Mouse (Mus musculus) megakaryocyte progenitor cell, adult 5-6 weeks (primary cell): Measurements from ENCODE around the gene Pmf1. TPM values are rescaled to one million over a fixed set of nuclear protein-coding genes. Genes with fewer than 3 reads are reported as not detected.
A peak's percentile ranks its signal among the peaks of the same experiment; 100 is the strongest.
"Not testable (repeated sequence)": the region's sequence is repeated elsewhere in the genome, so short reads cannot be mapped to it uniquely, and the experiment has no call there.

ENCODE experiments used
- ATAC-seq: replicated peaks from 2 replicates; pipeline ENCODE4 v1.8.0; 2016; ENCODE audit warnings: mild to moderate bottlenecking, moderate TSS enrichment, inconsistent platforms; ENCODE audit not compliant: poor library complexity
- total RNA-seq, 2 experiments: library from RNA; stranded (forward) in 1 of 2; stranded (reverse) in 1 of 2; fragments of 157-497, 149-512 nt in 1 of 2; fragments of 200-1000 nt in 1 of 2; gene quantifications; 2 replicates each; pipeline versions ENCODE4 v1.2.3 to v1.2.4; 2015 to 2017

Gene Pmf1
- total RNA-seq, 2 experiments from 2014 or later = 121 to 165 TPM

DNA sequence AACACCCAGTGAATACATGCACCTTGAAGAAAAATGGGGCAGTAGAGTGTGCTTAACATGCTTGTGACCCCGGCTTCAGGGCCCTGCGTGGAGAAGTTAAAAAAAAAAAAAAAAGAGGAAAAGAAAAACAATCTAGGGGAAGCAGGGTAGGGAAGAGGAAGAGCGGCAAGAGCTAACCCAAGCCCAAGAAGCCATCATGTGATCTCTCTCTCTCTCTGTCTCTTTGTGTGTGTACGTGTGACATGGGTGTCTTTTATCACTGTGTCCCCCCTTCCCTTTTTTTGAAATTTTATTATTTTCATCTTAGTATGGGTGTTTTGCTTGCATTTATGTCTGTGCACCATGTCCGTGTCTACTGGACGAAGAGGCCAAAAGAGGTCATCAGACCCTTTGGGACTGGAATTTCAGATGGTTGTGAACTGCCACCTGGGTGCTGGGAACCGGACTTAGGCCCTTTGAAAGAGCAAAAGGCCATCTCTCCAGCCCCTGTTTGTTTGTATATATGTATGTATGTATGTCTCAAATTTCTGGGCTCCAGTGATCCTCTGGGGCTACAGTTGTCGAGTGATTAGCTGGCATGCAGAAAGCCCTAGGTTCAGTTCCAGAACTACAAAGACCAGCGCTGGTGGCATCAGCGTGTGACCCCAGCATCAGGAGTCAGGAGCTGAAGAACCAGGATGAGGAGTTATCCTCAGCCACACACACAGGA, 6.5 kb downstream of the Pmf1 start:
- ATAC-seq = peak; percentile 21; the same call in 1 of the 2 replicates

DNA sequence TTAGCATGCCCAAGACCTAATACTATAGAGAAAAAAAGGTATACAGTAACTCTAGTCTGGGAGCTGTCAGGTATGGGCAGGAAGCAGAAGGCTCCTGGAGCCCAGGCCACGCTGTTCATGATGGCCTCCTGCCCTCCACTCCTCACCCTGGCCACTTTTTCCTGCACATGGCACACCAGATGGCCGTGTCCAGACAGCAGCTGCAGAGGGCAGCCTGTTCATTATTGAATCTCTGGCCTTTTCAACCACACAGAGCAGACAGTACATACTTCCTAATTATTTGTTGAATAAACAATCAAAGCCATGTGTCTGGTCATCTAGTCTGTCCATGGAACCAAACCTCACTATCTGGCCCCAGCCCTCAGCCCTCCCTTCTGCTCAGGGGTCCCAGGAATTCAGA, 11.5 kb downstream of the Pmf1 start:
- ATAC-seq = no peak

DNA sequence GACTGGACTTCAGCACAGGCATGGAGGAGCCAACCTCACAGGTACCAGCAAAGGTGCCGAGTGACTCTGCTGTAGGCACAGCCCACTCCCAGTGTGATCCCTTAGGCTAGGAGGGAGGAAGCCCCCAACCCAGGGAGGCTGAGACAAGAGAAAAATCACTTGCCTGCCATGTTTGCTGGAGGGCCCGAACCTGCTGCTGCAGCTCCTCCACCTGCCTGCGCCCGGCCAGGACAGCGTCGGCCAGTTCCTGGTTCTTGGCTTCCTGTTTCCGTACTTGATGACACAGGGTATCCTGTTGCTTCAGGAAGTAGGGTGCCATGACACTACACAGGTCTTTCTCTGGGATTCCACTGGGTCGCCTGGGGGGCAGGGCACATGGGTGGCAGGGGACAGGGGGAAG, 14.4 kb downstream of the Pmf1 start:
- no peak; the same call in 1 of the 2 replicates for ATAC-seq

DNA sequence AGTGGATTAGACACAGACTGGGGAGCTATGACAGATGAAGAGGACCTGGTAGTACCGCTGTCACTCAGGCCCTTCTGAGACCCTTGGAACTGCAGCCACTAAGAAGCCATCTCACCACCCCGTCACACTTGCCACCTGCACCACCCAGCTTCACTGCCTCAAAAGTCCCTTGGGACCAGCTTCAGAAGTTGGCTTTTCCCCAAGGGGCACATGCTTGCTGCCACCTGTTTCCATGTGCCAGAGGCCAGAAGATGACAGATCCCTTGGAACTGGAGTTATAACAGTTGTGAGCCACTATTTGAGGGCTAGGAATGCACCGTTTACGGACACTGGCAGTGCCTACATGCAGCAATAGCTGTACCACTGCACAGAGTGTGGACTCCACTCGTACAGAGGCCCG, 14.8 kb downstream of the Pmf1 start:
- no peak for ATAC-seq

DNA sequence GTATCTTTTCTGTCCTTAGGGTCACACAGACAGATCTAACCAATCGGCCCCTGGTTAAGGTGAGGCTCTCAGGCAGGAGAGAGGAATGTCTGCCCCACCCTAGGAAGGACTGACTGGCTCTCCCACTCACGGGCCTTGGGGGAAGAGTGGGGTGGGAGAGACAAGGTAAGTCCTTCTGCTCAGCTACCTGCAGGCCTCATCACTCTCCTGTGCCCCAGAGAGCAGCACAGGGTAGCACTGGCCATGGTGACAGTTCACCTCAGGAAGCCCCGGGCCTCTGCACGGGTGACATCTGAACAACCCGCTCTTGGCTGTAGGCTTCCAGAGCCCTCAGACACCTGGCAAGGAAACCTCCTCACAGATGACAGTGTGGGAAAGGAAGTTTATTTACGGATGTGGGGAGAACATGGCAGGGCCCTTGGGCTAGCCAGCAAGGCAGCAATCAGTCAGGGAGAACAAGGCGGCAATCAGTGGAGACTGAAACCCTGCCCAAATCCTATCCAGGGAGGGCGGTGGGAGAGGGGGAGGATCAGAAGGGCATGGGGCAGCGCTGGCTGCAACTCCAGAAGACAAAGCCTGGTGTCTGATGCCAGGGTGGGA, 16.3 kb downstream of the Pmf1 start:
- ATAC-seq = no peak

DNA sequence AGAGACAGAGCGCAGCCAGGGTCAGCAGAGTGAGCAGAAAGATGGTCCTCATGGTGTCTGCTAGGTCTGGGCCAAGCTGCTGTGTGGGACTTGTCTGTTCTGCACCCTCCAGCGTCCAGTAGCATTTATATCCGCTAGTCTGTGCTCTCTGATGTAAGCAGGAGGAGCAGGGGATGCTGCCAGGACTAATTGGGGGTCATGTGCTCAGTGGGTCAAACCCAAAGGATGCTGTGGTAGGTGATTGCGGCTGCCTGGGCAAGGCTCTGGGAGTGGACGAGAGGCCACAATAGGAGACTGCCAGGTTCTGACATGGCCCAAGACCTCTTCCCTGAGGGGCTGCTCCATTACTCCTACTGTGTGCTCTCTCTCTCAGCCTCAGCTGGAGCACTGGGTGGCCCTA, 25.8 kb downstream of the Pmf1 start, which contains the start of gene Bglap:
Gene Bglap, minus strand, starts transcription at position 101 of the 400 bp plus-strand sequence.
- ATAC-seq = no peak

DNA sequence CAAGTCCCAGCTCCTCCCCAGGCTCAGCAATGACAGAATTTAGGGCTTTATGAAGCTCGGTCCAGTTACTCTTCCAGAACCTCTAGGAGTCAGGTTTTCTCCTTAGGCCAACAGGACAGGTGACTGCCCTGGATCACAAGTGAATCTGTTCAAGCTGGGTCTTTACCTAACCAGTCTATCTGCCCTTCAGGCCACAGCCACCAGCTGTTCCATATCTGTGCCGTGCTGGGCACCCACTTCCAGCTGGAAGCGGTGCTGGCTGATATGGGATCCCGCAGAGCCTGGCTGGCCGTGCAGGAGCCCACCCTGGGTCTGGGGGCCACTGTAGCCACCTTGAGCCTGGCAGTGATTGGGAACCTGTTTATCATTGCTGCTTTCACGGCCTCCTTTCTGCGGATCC, 27.7 kb downstream of the Pmf1 start:
- not testable (repeated sequence) for ATAC-seq

DNA sequence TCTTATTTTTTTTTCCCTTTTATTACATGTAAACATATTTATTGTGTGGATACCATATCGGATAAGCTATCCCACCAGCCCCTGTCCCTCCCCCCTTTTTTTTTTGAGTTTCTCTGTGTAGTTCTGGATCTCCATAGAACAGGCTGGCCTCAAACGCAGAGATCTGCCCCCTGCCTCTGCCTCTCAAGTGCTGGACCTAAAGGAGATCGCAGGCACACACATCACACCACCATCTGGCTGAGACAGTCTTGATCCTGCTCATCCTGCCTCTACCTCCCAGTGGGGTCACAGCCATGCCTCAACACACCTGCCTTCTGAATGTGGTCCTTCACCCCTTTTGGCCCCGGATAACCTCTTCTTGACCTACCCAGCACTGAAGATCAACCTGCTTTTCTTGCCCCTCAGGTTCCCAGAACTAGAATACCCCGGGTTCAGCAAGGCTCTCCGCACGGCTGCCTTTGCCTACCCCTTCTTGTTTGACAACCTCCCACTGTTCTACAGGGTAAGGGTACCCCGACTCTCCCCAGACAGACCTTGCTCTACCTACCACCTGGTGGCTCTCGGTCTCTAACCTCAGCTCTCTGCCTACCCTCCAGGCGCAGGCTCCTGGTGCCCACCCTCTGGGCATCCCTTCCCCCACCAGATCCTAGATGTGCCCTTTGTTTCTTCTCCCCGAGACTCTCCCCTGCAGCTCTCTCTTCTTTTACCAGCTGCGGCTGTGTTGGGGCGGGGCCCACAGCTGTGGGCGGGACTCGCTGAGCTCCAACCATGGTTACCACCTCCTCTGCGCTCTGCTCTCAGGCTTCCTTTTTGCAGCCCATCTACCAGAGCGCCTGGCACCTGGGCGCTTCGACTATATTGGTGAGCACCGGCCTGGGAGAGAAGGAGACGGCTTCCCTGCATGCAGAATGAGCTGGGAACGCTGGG, 28.5 kb downstream of the Pmf1 start:
- peak; percentile 94 for ATAC-seq

DNA sequence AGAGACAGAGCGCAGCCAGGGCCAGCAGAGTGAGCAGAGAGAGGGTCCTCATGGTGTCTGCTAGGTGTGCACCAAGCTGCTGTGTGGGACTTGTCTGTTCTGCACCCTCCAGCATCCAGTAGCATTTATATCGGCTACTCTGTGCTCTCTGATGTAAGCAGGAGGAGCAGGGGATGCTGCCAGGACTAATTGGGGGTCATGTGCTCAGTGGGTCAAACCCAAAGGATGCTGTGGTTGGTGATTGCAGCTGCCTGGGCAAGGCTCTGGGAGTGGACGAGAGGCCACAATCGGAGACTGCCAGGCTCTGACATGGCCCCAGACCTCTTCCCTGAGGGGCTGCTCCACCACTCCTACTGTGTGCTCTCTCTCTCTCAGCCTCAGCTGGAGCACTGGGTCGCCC, 31.5 kb downstream of the Pmf1 start, which contains the start of gene Bglap2:
Gene Bglap2, minus strand, starts transcription at position 101 of the 400 bp plus-strand sequence.
- ATAC-seq = not testable (repeated sequence)

DNA sequence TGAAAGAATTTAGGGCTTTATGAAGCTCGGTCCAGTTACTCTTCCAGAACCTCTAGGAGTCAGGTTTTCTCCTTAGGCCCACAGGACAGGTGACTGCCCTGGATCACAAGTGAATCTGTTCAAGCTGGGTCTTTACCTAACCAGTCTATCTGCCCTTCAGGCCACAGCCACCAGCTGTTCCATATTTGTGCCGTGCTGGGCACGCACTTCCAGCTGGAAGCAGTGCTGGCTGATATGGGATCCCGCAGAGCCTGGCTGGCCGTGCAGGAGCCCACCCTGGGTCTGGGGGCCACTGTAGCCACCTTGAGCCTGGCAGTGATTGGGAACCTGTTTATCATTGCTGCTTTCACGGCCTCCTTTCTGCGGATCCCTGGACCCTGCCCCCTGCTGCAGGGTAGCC, 33.5 kb downstream of the Pmf1 start:
- not testable (repeated sequence) for ATAC-seq

DNA sequence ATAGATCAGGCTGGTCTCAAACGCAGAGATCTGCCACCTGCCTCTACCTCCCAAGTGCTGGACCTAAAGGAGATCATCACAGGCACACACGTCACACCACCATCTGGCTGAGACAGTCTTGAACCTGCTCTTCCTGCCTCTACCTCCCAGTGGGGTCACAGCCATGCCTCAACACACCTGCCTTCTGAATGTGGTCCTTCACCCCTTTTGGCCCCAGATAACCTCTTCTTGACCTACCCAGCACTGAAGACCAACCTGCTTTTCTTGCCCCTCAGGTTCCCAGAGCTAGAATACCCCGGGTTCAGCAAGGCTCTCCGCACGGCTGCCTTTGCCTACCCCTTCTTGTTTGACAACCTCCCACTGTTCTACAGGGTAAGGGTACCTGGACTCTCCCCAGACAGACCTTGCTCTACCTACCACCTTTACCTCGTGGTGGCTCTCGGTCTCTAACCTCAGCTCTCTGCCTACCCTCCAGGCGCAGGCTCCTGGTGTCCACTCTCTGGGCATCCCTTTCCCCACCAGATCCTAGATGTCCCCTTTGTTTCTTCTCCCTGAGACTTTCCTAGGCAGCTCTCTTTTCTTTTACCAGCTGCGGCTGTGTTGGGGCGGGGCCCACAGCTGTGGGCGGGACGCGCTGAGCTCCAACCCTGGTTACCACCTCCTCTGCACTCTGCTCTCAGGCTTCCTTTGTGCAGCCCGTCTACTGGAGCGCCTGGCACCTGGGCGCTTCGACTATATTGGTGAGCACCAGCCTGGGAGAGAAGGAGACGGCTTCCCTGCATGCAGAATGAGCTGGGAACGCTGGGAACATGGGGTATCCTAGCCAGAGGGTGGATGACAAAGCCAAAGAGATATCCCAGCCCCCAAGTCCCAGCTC, 34.1 kb downstream of the Pmf1 start:
- ATAC-seq = peak; percentile 95

DNA sequence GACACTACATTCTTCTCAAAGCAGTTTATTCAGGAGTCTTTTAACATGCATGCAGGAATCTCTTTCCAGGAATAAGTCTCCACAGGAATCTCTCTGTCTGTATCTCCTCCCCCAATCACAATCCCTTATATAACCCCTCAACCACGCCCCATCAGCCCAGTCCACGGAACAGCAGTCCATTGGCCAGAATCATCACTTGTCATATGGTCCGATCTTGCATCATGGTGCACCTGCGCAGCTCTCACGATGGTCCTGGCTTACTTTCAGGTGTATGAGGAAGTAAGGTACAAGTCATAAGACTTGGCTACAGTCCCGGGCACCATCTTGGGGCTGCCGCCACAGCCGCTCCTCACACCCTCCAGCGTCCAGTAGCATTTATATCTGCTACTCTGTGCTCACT, 37.5 kb downstream of the Pmf1 start, which contains the start of gene Bglap3:
Gene Bglap3, minus strand, starts transcription at position 101 of the 400 bp plus-strand sequence.
- ATAC-seq = not testable (repeated sequence)

DNA sequence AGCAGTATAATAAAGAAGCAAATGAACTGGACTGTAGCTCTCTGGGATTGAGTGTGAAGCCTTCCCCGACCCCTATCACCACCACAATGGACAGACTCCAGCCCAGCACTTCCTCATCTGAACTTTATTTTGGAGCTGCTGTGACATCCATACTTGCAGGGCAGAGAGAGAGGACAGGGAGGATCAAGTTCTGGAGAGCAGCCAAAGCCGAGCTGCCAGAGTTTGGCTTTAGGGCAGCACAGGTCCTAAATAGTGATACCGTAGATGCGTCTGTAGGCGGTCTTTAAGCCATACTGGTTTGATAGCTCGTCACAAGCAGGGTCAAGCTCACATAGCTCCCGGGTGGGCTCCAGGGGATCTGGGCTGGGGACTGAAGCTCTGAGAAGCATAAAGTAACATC, 41.6 kb downstream of the Pmf1 start:
- not testable (repeated sequence) for ATAC-seq

DNA sequence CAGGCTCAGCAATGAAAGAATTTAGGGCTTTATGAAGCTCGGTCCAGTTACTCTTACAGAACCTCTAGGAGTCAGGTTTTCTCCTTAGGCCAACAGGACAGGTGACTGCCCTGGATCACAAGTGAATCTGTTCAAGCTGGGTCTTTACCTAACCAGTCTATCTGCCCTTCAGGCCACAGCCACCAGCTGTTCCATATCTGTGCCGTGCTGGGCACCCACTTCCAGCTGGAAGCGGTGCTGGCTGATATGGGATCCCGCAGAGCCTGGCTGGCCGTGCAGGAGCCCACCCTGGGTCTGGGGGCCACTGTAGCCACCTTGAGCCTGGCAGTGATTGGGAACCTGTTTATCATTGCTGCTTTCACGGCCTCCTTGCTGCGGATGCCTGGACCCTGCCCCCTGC, 42.6 kb downstream of the Pmf1 start:
- not testable (repeated sequence) for ATAC-seq

DNA sequence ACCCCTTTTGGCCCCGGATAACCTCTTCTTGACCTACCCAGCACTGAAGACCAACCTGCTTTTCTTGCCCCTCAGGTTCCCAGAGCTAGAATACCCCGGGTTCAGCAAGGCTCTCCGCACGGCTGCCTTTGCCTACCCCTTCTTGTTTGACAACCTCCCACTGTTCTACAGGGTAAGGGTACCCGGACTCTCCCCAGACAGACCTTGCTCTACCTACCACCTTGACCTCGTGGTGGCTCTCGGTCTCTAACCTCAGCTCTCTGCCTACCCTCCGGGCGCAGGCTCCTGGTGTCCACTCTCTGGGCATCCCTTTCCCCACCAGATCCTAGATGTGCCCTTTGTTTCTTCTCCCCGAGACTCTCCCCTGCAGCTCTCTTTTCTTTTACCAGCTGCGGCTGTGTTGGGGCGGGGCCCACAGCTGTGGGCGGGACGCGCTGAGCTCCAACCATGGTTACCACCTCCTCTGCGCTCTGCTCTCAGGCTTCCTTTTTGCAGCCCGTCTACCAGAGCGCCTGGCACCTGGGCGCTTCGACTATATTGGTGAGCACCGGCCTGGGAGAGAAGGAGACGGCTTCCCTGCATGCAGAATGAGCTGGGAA, 43.2 kb downstream of the Pmf1 start:
- ATAC-seq = peak; percentile 78

DNA sequence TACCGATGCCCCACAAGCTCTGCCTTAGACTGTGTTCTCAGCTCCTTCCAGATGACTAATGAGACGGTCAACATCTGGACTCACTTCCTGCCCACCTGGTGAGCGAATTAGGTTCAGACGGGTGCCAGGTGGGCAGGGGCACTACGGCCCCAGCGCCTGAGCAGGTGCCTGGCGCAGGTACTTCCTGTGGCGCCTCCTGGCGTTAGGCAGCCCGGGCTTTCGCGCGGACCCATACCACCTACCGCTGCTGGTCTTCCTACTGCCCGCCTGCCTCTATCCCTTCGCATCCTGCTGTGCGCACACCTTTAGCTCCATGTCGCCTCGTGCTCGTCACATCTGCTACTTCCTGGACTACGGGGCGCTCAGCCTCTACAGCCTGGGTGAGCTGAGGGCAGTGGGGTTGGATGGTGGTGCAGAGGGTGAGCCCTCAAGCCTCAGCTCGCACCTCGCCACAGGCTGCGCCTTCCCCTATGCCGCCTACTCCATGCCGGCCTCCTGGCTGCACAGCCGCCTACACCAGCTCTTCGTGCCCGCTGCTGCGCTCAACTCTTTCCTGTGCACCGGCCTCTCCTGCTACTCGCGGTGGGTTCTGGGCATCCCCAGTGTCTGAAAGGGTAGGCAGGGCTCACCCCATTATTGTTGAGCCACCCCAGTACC, 44.3 kb downstream of the Pmf1 start:
- no peak for ATAC-seq

DNA sequence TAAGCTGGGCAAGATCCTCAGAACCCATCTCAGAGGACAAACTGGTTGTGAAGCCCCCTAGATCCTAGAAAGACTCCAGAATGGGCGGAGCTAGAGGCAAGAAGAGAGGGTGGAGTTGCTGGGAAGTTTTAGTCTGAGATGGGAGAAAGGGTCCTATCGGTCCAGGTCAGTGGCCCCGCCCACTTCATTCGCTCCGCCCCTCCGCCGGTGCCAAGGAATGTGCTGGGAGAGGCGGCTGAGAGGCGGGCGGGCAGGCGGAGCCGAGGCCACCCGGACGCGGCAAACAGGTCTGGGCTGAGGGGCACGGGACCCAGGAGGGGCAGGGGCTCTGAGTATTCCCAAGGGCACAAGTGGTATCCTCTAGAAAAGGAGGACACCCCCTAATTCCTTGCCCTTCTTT, 45.8 kb downstream of the Pmf1 start, which contains the start of gene Paqr6:
Gene Paqr6, plus strand, starts transcription at position 248 of the 400 bp plus-strand sequence.
- no peak for ATAC-seq

DNA sequence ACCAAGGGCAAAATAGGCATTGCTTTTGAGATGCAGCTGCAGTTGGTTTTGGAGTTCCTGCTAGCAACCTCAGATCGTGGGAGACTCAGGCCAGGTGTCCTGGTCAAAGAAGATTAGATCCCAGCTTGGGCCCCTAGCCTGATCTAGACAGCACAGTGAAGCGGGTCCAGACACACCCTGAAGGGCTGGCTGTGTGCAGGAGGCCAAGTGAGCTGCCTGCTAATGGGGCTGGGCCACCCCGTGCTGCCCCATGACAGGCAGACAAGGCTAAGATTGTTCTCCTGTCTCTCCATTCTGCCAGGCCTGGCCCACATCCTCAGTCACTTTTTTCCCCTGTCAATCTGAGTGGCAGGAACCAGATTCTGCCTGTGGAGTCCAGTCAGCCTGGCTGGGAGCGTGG, 46.4 kb downstream of the Pmf1 start:
- ATAC-seq = peak; percentile 71

DNA sequence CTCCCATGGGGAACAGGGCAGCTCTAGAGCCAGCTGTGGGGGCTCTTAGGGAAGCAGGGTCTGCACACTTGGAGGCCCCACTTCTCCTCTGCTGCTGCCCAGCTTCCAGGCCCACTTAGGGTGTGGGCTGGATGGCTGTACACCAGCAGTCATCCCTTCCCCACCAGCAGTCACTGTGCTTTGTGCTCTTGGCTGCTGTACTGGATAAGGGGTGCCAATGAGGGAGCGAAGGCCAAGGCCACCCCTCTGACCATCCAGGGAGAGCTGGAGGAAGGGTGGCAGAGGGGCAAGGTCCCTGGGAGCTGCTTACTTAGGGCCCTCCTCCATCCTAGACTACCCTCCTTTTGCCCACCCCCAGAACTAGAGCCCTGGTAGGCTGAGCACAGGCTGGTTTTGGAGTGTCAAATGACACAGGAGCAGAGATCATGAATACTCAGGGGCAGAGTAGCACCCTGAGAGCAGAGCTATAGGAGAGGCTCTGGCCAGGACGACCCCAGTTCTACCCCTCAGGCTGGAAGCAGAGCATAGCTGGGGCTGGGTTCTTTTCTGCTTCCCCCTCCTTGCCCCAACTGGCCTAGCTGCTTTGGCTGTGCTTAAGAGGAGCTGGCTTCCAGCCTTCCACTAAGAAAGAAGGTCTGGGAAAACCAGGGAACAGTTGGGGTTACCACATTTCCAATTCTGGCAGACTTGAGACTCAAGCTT, 48.4 kb downstream of the Pmf1 start:
- ATAC-seq = no peak
